Mouse (Mus musculus) cerebellum, adult 8-10 months (tissue): ENCODE results near the gene Rnaseh2a.

Source experiments
- DNase-seq: peaks from one replicate; pipeline ENCODE4 v3.0.0; 2022

Rnaseh2a gene

DNA sequence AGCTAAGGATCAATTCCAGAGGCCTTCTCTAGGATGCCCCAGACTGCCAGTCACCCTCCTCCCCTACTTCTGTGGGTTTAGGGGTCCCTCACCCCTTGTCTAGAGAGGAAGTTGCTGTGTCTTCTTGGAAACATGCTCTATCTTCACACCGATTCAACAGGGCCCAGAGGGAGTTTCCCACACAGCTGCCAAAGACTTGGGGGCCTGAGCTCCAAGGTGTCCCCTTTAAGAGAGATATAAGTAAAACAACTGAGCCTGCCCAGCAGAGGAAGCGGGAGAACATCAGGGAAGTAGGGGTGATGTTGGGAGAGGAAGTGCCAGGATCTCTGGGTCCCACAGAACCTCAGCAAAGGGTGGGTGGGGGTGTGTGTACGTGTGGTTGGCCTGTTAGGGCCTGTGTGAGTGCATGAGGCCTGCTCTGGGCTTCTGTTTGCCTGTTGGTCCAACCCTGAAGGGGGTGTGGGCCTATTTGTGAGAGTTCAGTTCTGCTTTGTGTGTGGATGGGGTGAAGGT lies 13.0 kb upstream of the Rnaseh2a start:
- no peak for DNase-seq

DNA sequence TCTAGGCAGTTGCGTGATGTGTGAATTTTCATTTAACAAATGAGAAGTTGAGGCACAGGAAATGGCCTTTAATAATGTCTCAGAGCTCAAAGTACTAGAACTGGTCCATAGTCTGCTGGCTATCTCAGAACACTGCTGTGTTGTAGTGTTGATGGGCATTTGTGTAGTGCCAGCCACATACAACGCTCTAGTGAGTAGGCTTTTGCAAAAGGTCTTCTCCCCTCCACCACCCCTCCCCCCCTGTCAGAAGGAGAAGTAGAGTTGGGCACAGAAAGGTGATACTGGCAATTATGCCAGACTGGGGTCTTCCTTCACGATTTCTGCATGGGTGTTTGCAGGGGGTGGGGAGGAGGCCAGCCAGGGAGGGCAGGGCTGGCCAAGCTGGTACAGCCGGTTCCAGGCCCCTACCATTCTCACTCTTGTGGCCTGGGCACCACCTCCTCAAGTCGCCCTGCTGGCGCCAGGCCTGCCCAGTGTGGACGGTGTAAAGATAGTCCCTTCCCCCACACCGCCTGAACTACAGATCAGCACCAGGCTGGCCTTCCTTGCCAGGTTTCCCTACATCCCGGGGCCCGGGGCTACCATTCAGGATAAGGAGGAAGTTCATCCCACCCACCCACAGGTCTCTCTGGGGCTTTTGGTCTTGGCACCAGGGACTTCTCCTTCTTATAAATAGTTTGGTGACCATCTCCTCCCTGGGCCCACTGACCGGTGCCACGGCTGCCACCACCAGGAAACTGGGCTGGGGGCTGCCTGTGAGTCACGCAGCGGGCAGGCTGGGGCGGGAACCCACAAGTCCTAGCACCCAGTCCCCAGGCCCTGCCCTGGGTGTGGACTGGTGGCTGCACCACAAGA lies 12.3 kb upstream of the Rnaseh2a start:
- DNase-seq: no peak

DNA sequence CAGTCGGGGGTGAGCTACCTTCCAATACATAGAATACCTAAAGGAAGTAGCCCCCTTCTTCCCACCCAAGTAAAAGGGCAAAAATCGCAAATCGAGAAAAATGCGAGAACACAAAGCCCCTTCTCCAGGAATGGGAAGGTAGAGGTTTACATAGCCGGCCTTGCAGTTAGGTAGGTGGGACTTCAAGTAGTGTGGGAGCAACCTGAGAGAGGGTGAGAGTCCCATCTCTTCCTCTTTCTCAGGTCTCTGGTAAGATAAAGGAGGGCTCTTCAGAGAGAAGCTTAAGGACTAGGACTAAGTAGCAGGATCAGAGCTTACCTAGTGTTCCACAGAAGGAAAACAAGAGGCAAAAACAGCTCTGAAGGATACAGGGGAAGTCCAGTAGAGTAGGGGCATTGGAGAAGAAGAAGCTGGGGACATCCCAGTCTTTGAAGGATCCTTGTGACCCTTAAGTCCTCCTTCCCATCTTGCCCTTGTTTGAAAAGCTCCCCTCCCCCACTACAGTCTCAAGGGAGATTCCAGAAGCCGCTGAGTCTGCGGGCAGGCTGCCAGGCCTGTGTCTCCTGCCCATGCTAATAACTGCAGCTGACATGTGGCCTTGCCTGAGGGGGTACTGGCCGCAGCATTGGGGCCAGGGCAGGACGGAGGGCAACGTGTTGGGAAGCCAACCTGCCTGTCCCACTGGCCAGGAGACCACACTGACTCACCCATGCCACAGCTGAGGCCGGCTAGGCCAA lies 11.2 kb upstream of the Rnaseh2a start:
- DNase-seq: no peak

DNA sequence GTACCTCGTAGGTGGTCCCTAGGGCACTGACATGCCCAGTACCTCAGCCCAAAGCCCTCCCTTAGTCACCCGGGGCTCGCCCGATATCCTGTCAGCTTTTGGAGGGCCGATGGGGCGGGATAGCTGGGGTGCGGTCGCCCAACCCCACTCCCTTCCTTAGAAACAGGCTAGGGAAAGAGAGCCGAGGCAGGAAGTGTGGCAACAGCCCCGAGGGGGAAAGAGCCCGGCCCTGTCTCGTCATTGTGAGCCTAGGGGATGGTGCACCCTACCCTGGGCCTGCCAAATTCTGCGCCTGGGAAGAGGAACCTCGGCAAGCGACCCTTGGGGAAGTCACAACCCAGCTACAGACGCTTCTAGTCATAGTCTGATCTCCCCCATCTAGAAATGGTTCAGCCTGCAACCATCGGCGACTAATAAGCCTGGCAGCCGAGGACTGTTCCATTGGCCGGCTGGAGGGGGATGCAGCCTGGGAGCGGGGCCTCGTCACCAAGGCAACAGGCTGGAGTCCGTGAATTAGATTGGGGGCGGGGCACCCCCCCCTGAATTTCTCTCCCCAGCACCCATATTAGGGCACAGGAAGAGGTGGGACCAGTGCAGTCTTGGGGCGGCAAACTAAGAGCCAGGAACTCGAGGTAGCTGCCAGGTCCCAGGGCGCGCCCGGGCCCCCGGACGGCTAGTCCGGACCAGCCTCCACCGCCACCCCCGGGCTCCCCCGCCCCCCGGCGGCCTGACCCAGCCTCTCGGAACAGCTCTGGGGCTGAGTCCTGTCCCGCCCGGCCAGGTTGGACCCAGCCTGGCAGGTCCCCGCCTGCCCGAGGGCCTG lies 10.2 kb upstream of the Rnaseh2a start:
- peak; percentile 85 for DNase-seq

DNA sequence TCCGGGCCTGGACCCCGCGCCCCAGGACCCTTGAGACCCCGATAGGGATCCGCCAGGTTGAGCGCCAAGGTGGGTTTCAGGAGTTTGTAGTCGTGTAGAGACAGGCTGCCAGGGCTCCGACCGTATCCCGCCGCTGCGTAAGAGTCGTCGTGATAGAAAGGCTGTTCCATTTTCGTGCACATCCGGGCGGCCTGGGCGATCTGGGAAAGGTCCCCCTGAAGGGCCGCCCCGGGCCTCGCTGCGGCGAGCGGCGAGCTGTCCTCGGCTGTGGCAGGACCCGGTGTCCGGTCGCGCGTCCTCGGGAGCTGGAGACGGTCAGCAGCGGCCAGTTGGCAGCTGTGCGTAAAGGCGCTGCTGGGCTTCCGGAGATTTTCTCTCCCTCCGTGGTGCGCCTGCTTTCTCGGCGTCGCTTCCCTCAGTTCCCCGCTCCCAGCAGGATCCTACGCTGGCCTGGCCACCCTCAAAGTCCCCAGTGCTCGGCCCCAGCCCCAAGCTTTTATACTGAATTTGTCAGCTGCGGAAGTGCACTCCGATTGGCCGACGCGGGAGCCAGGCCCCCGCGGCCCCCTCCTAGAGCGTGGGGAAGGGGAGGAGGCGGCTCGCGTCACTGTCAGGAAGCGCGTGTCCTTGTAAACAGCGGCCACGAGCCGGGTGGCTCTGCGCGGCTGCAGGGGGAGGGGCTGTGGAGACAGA lies 8.8 kb upstream of the Rnaseh2a start, which contains the start of gene Junb:
Gene Junb, minus strand, starts transcription at position 471 of the 693 bp plus-strand sequence.
- DNase-seq: peak; percentile 86

DNA sequence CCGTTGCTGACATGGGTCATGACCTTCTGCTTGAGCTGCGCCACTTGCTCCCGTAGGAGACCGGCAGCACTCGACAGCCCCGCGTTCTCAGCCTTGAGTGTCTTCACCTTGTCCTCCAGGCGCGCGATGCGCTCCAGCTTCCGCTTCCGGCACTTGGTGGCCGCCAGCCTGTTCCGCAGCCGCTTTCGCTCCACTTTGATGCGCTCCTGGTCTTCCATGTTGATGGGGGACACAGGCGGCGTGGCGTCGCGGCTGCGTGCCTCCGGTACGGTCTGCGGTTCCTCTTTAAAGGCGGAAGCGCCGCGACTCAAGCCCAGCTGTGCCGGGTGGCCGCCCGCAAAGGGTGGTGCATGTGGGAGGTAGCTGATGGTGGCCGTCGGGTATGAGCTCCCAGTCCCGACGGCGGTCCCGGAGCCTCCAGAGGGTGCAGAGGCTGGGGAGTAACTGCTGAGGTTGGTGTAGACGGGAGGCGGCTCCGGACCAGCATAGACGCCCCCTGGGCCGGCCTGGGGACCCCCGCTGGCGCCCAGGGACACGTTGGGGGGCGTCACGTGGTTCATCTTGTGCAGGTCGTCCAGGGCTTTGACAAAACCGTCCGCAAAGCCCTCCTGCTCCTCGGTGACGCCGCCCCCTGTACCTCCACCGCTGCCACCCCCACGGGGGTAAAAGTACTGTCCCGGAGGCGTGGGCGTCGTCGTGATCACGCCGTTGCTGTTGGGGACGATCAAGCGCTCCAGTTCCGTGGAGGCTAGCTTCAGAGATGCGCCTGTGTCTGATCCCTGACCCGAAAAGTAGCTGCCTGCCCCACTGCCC lies 8.1 kb upstream of the Rnaseh2a start:
- DNase-seq: no peak

DNA sequence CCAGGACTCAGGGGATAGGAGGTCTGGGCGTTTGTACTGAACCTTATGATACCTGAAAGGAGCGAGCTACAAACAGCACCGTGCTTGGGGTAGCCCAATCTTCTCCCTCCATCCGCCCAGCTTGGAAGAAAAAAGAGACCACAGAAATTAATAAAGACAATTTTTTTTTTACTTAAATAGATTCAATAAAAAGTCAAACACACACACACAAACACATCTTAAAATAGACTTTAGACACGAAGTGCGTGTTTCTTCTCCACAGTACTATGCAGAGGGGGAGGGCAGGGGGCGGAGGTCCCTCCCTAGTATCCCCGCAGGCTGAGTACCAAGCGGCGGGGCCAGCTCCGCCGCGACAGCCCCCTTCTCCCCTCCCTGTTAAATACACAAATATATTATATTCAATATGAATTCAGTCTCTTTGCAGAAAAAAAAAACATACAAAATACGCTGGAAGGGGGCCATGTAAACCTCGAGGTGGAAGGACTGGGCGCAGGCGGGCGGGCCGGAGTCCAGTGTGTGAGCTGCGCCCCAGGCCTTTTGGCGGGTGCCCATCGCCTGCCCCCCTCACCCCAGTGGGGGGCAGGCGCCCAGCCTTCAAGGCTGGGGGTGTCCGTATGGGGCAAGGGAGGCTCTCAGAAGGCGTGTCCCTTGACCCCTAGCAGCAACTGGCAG lies 7.3 kb upstream of the Rnaseh2a start:
- peak; percentile 51 for DNase-seq

DNA sequence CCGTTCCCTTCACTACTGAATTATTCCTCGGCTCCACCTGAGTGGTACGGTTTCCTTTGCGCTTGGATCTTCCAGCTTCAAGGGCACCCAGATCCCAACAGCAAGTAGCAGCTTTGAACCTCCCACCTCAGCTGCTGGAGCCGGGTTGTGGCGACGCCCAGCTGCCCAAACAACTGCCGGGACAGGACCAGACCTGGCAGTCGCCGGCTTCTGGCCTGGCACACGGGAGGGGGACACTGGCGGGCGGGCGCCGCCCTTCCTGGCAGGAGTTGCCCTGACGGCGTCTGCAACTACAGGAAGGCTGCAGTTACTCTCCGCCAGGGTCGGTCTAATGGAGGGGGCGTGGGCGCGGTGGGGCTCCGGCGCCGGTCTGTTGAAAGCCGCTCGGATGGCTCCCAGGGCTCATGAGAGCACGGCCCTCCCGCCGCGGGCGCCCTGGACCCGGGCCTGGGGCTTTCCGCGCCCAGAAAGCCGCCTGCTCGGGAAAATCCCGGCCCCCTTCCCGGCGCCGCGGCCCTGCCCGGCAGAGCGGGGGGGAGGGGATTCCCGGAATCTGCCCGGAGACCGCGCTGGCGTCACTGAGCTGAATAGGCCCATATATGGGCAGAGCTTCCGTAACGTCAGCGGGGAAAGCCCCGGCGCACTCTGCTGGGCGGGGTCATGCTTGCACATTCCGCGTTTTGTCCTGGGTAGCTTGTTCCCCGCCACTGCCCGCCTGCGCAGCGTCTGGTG lies 6.6 kb upstream of the Rnaseh2a start:
- DNase-seq: peak; percentile 94

DNA sequence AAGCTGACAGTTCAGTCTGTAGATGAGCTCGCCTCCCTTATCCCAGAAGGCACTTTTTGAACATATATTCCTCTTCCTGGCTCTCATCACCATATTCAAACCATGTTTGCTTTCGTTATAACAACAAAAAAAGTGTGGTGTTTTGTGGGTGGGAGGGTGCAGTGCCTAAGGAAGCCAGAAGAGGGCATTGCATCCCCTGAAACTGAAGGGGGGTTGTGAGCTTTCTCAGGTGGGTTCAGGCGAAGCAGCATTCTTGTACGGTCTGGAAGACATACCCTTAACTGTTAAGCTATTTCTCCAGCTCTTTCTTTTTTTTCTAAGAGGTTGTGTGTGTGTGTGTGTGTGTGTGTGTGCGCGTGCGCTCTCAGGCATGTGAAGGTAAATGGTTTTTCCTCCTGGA lies 5.9 kb upstream of the Rnaseh2a start:
- no peak for DNase-seq

DNA sequence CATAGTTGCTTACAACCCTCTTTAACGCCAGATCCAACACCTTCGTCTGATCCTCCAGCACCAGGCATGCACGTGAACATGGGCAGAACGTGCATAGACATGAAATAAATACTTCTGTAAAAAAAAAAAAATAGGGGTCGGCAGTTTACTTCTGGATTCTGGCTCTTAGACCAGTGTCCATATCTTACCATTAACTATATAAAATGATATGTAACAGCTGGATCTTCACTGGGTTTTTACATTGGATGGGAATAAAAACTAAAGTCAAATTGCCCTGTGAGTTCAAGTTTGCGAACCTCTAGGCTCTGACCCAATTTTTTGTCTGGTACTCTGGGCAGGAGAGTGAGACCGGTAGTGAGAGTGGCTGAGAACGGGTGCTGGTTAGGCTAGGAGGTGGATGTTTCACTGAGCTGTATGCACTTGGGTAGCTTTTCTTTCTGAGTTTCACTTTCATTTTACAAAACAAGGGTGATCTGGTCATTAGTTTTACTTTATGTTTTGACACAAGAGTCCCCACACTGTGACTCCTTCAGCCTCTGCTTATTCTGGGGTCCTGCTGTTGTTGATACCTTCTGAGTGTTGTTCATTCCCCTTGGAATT lies 5.1 kb upstream of the Rnaseh2a start:
- DNase-seq: no peak

DNA sequence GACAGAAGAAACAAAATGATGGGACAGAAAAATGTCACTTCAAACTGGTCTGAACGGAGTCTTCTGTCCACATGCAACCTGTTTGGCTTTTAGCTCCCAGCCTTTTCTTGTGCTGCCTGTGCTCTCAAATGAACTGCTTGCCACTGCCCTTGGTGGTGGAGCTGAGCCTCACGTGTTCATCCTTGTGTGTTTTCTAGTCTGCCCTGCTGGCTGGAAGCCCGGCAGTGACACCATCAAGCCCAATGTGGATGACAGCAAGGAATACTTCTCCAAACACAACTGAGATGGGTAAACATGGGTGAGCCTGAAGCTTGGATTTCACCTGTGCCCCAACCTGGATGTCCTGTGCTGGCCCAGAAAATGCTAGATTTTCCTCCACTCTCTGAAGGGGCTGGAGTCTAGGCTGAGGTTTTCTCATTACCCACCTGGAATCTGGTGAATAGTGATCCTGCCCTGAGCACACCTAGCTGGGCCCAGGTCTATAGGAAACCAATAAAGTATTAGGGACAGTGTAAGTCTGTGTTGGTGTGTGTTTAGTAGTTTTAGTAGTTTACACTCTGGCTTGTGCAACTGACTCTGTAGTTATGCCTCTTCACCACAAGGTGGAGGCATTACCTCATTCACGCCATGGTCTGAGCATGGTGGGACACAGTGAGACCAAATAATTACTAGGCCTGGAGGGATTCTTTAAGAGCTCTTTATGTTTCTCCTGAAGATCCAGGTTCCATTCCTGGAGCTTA lies 4.4 kb upstream of the Rnaseh2a start:
- DNase-seq: no peak

DNA sequence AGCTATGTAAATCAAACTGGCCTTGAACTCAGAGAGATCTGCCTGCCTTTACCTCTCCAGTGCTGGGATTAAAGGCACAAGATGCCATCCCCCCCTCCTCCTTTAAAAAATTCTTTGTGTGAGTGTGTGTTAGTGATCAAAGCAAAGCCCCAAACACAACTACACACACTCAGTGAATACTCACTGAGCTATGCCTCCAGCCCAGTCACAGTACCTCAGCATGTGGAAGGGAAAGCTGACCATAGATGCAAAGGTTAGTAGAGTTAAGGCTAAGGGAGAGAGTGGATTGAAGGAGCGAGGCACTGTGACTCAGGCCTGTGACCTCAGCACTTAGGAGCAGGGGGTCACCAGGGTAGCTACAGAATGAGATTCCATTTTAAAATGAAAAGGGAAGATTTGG lies 3.5 kb upstream of the Rnaseh2a start:
- DNase-seq: no peak

DNA sequence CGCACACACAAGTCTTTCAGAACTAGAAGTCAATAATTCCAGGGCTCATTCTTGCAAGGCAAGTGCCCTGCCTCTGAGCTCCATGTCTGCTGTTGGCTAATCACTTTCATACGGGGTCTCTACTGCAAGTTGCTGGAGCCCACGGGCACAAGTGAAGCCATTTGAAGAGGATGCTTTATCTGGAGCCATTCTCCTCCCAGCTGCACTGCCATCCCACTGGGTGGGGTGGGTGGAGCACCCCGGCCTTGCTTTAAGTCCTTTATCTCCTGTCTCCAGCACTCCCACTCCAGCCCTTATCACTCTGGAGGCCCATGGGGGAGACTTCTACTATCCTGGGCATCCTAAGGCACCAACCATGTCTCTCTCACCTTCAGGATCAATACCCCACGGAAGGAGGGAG lies 1.3 kb upstream of the Rnaseh2a start:
- peak; percentile 19 for DNase-seq

DNA sequence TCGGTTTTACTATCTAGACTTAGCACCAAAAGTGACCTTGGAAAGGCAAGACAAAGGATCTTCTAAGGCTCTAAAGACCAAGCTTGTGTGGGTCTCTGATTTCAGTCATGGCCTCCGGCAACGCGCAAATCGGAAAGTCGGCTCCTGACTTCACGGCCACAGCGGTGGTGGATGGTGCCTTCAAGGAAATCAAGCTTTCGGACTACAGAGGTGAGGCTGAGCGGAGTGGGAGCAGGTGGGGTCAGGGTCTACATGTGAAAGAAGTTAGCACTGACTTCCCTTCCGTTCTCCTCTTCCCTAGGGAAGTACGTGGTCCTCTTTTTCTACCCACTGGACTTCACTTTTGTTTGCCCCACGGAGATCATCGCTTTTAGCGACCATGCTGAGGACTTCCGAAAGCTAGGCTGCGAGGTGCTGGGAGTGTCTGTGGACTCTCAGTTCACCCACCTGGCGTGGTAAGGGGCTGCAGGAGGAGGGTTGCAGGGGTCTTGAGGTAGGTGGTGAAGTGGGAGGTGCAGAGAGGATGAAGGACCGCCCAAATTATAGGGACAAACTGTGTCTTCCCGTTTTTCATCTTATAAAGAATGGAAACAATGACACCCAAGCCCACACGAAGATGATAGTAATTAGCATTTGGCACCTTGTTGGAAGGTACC lies 696 bp upstream of the Rnaseh2a start:
- DNase-seq: peak; percentile 25

DNA sequence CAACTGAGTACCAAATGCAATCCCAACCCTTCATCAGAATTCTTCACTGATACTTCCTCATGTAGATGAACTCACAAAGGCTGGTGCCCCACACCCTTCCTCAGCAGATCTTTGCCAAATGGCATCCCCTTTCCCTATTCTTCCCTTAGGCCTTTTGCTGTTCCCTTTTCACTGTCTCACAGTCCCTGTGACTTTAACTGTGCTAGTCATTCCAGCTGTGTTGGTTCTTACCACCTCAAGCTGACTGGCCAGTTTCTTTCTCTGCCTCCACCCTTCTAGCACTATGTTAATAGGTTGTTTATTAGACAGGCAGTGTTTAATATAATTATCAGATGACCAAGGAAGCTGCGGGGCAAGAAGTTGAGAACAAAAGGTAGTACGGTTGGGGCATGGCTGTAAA lies 917 bp downstream of the Rnaseh2a start:
- peak; percentile 27 for DNase-seq

DNA sequence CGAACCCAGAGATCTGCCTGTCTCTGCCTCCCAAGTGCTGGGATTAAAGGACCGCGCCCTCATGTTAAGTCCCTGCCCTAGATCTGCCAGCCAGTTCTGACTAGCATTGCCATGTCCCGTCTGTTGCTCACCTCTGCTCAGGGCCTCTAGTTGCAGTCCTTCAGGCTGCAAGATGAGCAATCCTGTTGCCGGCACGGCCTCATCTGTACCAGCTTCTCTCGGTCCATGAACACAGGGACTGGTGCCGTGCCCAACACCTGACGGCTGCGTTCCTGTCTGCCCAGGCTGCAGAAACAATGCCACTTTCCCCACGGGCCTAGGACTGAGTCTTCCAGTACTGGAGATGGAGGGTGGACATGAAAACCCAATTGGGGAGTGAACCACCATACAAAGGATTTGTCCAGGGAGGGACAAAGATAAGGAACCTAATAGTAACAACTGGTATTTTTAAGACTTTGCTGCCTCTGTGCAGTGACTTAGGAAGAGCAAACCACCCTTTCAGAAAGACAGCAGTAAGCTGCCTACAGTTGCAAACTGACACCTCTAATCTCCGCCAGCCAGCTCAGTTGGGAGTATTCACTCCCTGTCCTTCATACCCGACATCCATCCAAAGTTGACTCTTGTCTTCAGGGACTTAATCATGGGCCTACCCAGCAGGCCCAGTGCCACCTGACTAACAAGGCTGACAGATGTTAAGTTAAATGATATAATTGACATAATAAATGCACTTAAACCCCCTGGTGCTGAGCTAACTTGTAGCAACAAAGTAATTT lies 1.8 kb downstream of the Rnaseh2a start:
- DNase-seq: no peak

DNA sequence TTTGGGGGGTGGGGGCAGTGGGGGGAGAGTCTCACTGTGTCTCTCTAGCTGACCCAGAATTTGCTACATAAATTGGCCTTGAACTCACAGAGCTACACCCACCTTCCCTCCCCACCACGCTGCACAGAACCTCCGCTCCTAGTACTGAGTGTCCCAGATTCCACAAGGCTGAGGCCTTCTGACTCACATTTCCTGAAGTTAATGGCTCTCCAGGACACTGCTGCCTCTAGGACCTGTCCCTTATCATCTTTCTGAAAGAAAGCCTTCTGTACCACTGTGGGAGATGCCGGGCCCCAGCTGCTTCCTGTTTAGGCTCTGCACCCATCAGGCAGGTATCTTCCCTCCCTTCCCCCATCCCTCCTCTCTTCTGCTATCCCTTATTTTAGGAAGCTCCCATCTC lies 3.0 kb downstream of the Rnaseh2a start:
- DNase-seq: peak; percentile 32
